Mouse (Mus musculus) heart, postnatal 25 days (tissue): ENCODE data around the gene Fignl2. TPM values are rescaled to one million over a fixed set of nuclear protein-coding genes. Genes with fewer than 3 reads are reported as not detected.

Experiments used
- DNase-seq: peaks from one replicate; pipeline ENCODE4 v3.0.0; 2022; ENCODE audit warnings: low spot score
- intact Hi-C: fragments of 180-260 bp; cut with DNase I; formaldehyde crosslinking; loops from one replicate; pipeline ENCODE4 v1.15.1; 2025
- total RNA-seq, 2 experiments: library from RNA; stranded (reverse); gene quantifications; 2 replicates each; pipeline ENCODE4 v1.2.3; 2021

Gene Fignl2
- total RNA-seq, 2 experiments from 2014 or later: 1.3 to 1.4 TPM

GRCm38 (mm10) chr15:101094979-101095378 lies 16.6 kb upstream of the Fignl2 start:
- intact Hi-C loops: no loop called here
- no peak for DNase-seq

GRCm38 (mm10) chr15:101093988-101094387 lies 15.6 kb upstream of the Fignl2 start:
- no peak for DNase-seq
- intact Hi-C loops: no loop called here

GRCm38 (mm10) chr15:101092829-101093648 lies 14.7 kb upstream of the Fignl2 start:
- no peak for DNase-seq
- intact Hi-C loops: no loop called here

- DNase-seq: no peak
- intact Hi-C loops: no loop called here
Observed at GRCm38 (mm10) chr15:101092121-101092828, 13.9 kb upstream of the Fignl2 start.

GRCm38 (mm10) chr15:101091551-101091950 lies 13.2 kb upstream of the Fignl2 start:
- intact Hi-C loops: no loop called here
- no peak for DNase-seq

GRCm38 (mm10) chr15:101088291-101088690 lies 9.9 kb upstream of the Fignl2 start:
- intact Hi-C loops: no loop called here
- no peak for DNase-seq

- DNase-seq: no peak
Observed at GRCm38 (mm10) chr15:101086956-101087355, 8.6 kb upstream of the Fignl2 start.

GRCm38 (mm10) chr15:101086451-101086850 lies 8.1 kb upstream of the Fignl2 start:
- no peak for DNase-seq
- intact Hi-C loops: no loop called here

More at GRCm38 (mm10) chr15:101086956-101087355, 8.6 kb upstream of the Fignl2 start:
- intact Hi-C loops: no loop called here

- intact Hi-C loops: no loop called here
- DNase-seq: no peak
Observed at GRCm38 (mm10) chr15:101084499-101084898, 6.1 kb upstream of the Fignl2 start.

- no peak for DNase-seq
- intact Hi-C loops: no loop called here
Observed at GRCm38 (mm10) chr15:101082236-101082635, 3.9 kb upstream of the Fignl2 start.

GRCm38 (mm10) chr15:101081035-101081548 lies 2.7 kb upstream of the Fignl2 start:
- intact Hi-C loops: loop anchor here (2.0 kb wide), 1 partner anchor 24 kb away; no protein-coding TSS in a partner anchor
- DNase-seq: no peak

- intact Hi-C loops: loop anchor here (2.0 kb wide), 1 partner anchor 25 kb away; no protein-coding TSS in a partner anchor
- no peak for DNase-seq
Observed at GRCm38 (mm10) chr15:101080031-101080520, 1.7 kb upstream of the Fignl2 start.

GRCm38 (mm10) chr15:101078731-101079156 lies 377 bp upstream of the Fignl2 start:
- intact Hi-C loops: no loop called here
- DNase-seq: peak; percentile 88

GRCm38 (mm10) chr15:101077001-101077812 lies 1.2 kb downstream of the Fignl2 start:
- intact Hi-C loops: no loop called here
- no peak for DNase-seq

- DNase-seq: no peak
- intact Hi-C loops: no loop called here
Observed at GRCm38 (mm10) chr15:101076071-101077000, 2.0 kb downstream of the Fignl2 start.

GRCm38 (mm10) chr15:101075656-101076055 lies 2.7 kb downstream of the Fignl2 start:
- intact Hi-C loops: no loop called here

GRCm38 (mm10) chr15:101075150-101075549 lies 3.2 kb downstream of the Fignl2 start:
- DNase-seq: no peak
- intact Hi-C loops: no loop called here

More at GRCm38 (mm10) chr15:101075656-101076055, 2.7 kb downstream of the Fignl2 start:
- no peak for DNase-seq

GRCm38 (mm10) chr15:101074067-101074466 lies 4.3 kb downstream of the Fignl2 start:
- no peak for DNase-seq
- intact Hi-C loops: loop anchor here (5.0 kb wide), 1 partner anchor 33 kb away; no protein-coding TSS in a partner anchor
